In genomic region chr17:46460673-46461072, GRCm38 (mm10) we compare ENCODE assay signal across 10 mouse cellular contexts. TPM values are rescaled to one million over a fixed set of nuclear protein-coding genes. Genes with fewer than 3 reads are reported as not detected.
A peak's percentile ranks its signal among the peaks of the same experiment; 100 is the strongest.
DNase-seq lines count a peak whose midpoint lies in the region; ATAC-seq lines count a peak whose summit lies in the region.
"Had no signal": no experiment of that assay in that cellular context is flagged by ENCODE, and none has a peak within 500 bp of the region (broad histone marks: within the 10 kb centered on the region; RNA-seq: fewer than 3 reads in every experiment).

No protein-coding gene starts in this region.

- H3K4me3 ChIP-seq in heart, embryonic 16.5 days (ENCODE audit: low read length) = peak overlapping the region; percentile 50
- peak overlapping the region; percentile 25 for H3K4me3 ChIP-seq in embryonic facial prominence, embryonic 12.5 days
- peak overlapping the region; percentile 46 for H3K4me3 ChIP-seq in intestine, embryonic 16.5 days (ENCODE audit: low read length)
- peak overlapping the region; percentile 4; the same call in 1 of the 2 replicates for H3K4me3 ChIP-seq in neural tube, embryonic 12.5 days

- no peaks in the 10 kb centered on the region for H3K36me3 ChIP-seq in heart, embryonic 16.5 days (ENCODE audit: control insufficient read depth, insufficient read depth)
- no peaks in the 10 kb centered on the region for H3K36me3 ChIP-seq in embryonic facial prominence, embryonic 12.5 days
- no peaks in the 10 kb centered on the region for H3K36me3 ChIP-seq in intestine, embryonic 16.5 days (ENCODE audit: control insufficient read depth, insufficient read depth, low read length)
- H3K36me3 ChIP-seq in neural tube, embryonic 12.5 days = peaks cover 18% of the 10 kb centered on the region; the same call in 1 of the 2 replicates

- intact Hi-C loops in gastrocnemius, postnatal 14 days (cut with DNase I; ENCODE audit: low total_unique reads) = no loop called here

- H3K27ac ChIP-seq in heart, embryonic 16.5 days (ENCODE audit: low read length) = no peak overlapping the region
- H3K27ac ChIP-seq in embryonic facial prominence, embryonic 12.5 days = no peak overlapping the region
- no peak overlapping the region for H3K27ac ChIP-seq in intestine, embryonic 16.5 days (ENCODE audit: low read length)
- no peak overlapping the region for H3K27ac ChIP-seq in neural tube, embryonic 12.5 days

- H3K9me3 ChIP-seq in heart, embryonic 16.5 days (replicated peaks; ENCODE audit: control insufficient read depth, low read length) = no peaks in the 10 kb centered on the region
- no peaks in the 10 kb centered on the region for H3K9me3 ChIP-seq in embryonic facial prominence, embryonic 12.5 days
- no peaks in the 10 kb centered on the region for H3K9me3 ChIP-seq in intestine, embryonic 16.5 days (ENCODE audit: control insufficient read depth, low read length)
- no peaks in the 10 kb centered on the region for H3K9me3 ChIP-seq in neural tube, embryonic 12.5 days

- 1% methylated on average over 32 of the region's 32 CpGs for WGBS in heart, embryonic 16.5 days
- 1% methylated on average over 31 of the region's 32 CpGs for WGBS in embryonic facial prominence, embryonic 12.5 days
- 2% methylated on average over 32 of the region's 32 CpGs for WGBS in intestine, embryonic 16.5 days
- 3% methylated on average over 32 of the region's 32 CpGs for WGBS in neural tube, embryonic 12.5 days

- no peak for DNase-seq in heart, adult 9 months (ENCODE audit: low spot score in 2 of 2)
- no peak for DNase-seq in urinary bladder, postnatal 36 days (ENCODE audit: low spot score in 2 of 2)
- DNase-seq in gastrocnemius, postnatal 14 days = no peak
- DNase-seq in layer of hippocampus, postnatal 14 days (ENCODE audit: low spot score in 2 of 2) = no peak
- DNase-seq: cerebellum, adult 9-10 months; spleen, adult 18-20 months had no signal

- no peak for ATAC-seq in heart, embryonic 16.5 days (replicated peaks; ENCODE audit: extremely low read depth, insufficient read depth, low FRiP score)
- peak; percentile 23; the same call in 1 of the 2 replicates for ATAC-seq in embryonic facial prominence, embryonic 12.5 days (ENCODE audit: insufficient number of reproducible peaks, insufficient read depth, low FRiP score, low TSS enrichment)
- ATAC-seq in intestine, embryonic 16.5 days = no peak
- no peak for ATAC-seq in neural tube, embryonic 12.5 days (ENCODE audit: low FRiP score, low read depth)

- H3K27me3 ChIP-seq in heart, embryonic 16.5 days (ENCODE audit: control insufficient read depth, insufficient read depth, low read length) = peaks cover 35% of the 10 kb centered on the region
- peaks cover 60% of the 10 kb centered on the region for H3K27me3 ChIP-seq in embryonic facial prominence, embryonic 12.5 days
- peaks cover 43% of the 10 kb centered on the region for H3K27me3 ChIP-seq in intestine, embryonic 16.5 days (replicated peaks; ENCODE audit: control insufficient read depth, insufficient read depth, low read length)
- peaks cover 61% of the 10 kb centered on the region for H3K27me3 ChIP-seq in neural tube, embryonic 12.5 days (replicated peaks)

- peak overlapping the region; percentile 64 for H3K4me2 ChIP-seq in heart, embryonic 16.5 days (ENCODE audit: low read depth, low read length)
- peak overlapping the region; percentile 49 for H3K4me2 ChIP-seq in embryonic facial prominence, embryonic 12.5 days (replicated peaks)
- H3K4me2 ChIP-seq in intestine, embryonic 16.5 days (ENCODE audit: low read depth, low read length) = peak overlapping the region; percentile 64
- H3K4me2 ChIP-seq in neural tube, embryonic 12.5 days (replicated peaks) = peak overlapping the region; percentile 40

- H3K4me1 ChIP-seq in heart, embryonic 16.5 days (ENCODE audit: control insufficient read depth, insufficient read depth, low read length) = peaks cover 27% of the 10 kb centered on the region
- peaks cover 13% of the 10 kb centered on the region for H3K4me1 ChIP-seq in embryonic facial prominence, embryonic 12.5 days
- H3K4me1 ChIP-seq in intestine, embryonic 16.5 days (ENCODE audit: control insufficient read depth, insufficient read depth, low read length) = peaks cover 10% of the 10 kb centered on the region
- H3K4me1 ChIP-seq in neural tube, embryonic 12.5 days = peaks cover 14% of the 10 kb centered on the region

- peak overlapping the region; percentile 57 for H3K9ac ChIP-seq in heart, embryonic 16.5 days (ENCODE audit: low read length)
- H3K9ac ChIP-seq in embryonic facial prominence, embryonic 12.5 days = peak overlapping the region; percentile 8; the same call in 1 of the 2 replicates
- H3K9ac ChIP-seq in intestine, embryonic 16.5 days (ENCODE audit: low read depth, low read length) = peak overlapping the region; percentile 59; the same call in 1 of the 2 replicates
- no peak overlapping the region for H3K9ac ChIP-seq in neural tube, embryonic 12.5 days

RNA-seq across cellular contexts. Expression of gene Slc22a7, which starts 22.4 kb away (rescaled TPM):
- polyA plus RNA-seq in heart, embryonic 16.5 days (2015; fragmentation: Nextera tagmentation; extraction: Ambion mirVana) = 0.55 and 1.2 TPM in 2 replicates
- not detected in 2 replicates for polyA plus RNA-seq in embryonic facial prominence, embryonic 12.5 days (2016; fragmentation: Nextera tagmentation; extraction: Ambion mirVana)
- not detected in 2 replicates for polyA plus RNA-seq in intestine, embryonic 16.5 days (2015; fragmentation: Nextera tagmentation; extraction: Ambion mirVana)
- not detected in 2 replicates for polyA plus RNA-seq in neural tube, embryonic 12.5 days (2016; fragmentation: Nextera tagmentation; extraction: Ambion mirVana)
- not detected for total RNA-seq in gastrocnemius, postnatal 14 days (2021)
- total RNA-seq in layer of hippocampus, postnatal 14 days (2021) = under 1 TPM; 0.19 to 0.39 TPM

RNA-seq across cellular contexts. Expression of gene Ttbk1, which starts 26.8 kb away (rescaled TPM):
- polyA plus RNA-seq in heart, embryonic 16.5 days (2015; fragmentation: Nextera tagmentation; extraction: Ambion mirVana) = 0.07 and 0.14 TPM in 2 replicates
- 0.88 and 1.3 TPM in 2 replicates for polyA plus RNA-seq in embryonic facial prominence, embryonic 12.5 days (2016; fragmentation: Nextera tagmentation; extraction: Ambion mirVana)
- polyA plus RNA-seq in intestine, embryonic 16.5 days (2015; fragmentation: Nextera tagmentation; extraction: Ambion mirVana) = 0.15 and 0.16 TPM in 2 replicates
- 6.2 and 7.1 TPM in 2 replicates for polyA plus RNA-seq in neural tube, embryonic 12.5 days (2016; fragmentation: Nextera tagmentation; extraction: Ambion mirVana)
- 1 to 10 TPM; 3.3 to 4.6 TPM for total RNA-seq in gastrocnemius, postnatal 14 days (2021)
- total RNA-seq in layer of hippocampus, postnatal 14 days (2021) = 100 to 1,000 TPM; 123 to 125 TPM

RNA-seq across cellular contexts. Expression of gene Crip3, which starts 31.9 kb away (rescaled TPM):
- polyA plus RNA-seq in heart, embryonic 16.5 days (2015; fragmentation: Nextera tagmentation; extraction: Ambion mirVana) = 20.2 and 37.5 TPM in 2 replicates
- polyA plus RNA-seq in embryonic facial prominence, embryonic 12.5 days (2016; fragmentation: Nextera tagmentation; extraction: Ambion mirVana) = 1.0 and 1.2 TPM in 2 replicates
- 0.16 and 0.35 TPM in 2 replicates for polyA plus RNA-seq in intestine, embryonic 16.5 days (2015; fragmentation: Nextera tagmentation; extraction: Ambion mirVana)
- polyA plus RNA-seq in neural tube, embryonic 12.5 days (2016; fragmentation: Nextera tagmentation; extraction: Ambion mirVana) = 0.74 and 0.75 TPM in 2 replicates
- total RNA-seq in gastrocnemius, postnatal 14 days (2021) = 1 to 10 TPM in 1 of 2 experiments, under 1 TPM in 1; 0.78 to 1.7 TPM
- total RNA-seq in layer of hippocampus, postnatal 14 days (2021) = 1 to 10 TPM; 2.8 to 4.1 TPM

RNA-seq across cellular contexts. Expression of gene Dnph1, which starts 35.8 kb away (rescaled TPM):
- 28.0 and 29.6 TPM in 2 replicates for polyA plus RNA-seq in heart, embryonic 16.5 days (2015; fragmentation: Nextera tagmentation; extraction: Ambion mirVana)
- 58.2 and 63.4 TPM in 2 replicates for polyA plus RNA-seq in embryonic facial prominence, embryonic 12.5 days (2016; fragmentation: Nextera tagmentation; extraction: Ambion mirVana)
- polyA plus RNA-seq in intestine, embryonic 16.5 days (2015; fragmentation: Nextera tagmentation; extraction: Ambion mirVana) = 40.4 and 45.1 TPM in 2 replicates
- 40.5 and 42.3 TPM in 2 replicates for polyA plus RNA-seq in neural tube, embryonic 12.5 days (2016; fragmentation: Nextera tagmentation; extraction: Ambion mirVana)
- 1 to 10 TPM; 4.8 to 6.3 TPM for total RNA-seq in gastrocnemius, postnatal 14 days (2021)
- 1 to 10 TPM; 5.7 TPM for total RNA-seq in layer of hippocampus, postnatal 14 days (2021)
